Comparison of ENCODE assay signal across 30 mouse cellular contexts in the genomic region with DNA sequence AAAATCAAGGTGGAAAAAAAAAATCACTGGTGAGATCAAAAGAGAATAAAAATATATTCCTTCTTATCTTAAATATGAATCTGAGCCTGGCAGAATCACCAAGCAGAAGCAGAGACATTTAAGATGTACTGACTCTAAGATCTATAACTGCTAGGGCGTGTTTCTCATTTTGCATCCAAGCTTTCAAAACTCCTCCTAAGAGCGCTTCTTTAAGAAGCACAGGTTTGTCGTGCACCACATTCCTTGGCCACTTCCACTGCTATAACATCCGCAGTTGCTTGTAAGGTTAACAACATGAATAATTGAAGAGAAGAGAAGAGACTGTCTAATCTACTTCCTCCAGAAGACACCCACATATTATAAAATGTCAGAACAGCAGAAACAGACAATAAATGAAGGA.
DNase-seq lines count a peak whose midpoint lies in the region; ATAC-seq and TF ChIP-seq lines count a peak whose summit lies in the region.
"Had no signal": no experiment of that assay in that cellular context is flagged by ENCODE, and none has a peak within 500 bp of the region (broad histone marks: within the 10 kb centered on the region; RNA-seq: fewer than 3 reads in every experiment).

No protein-coding gene starts in this region.

- peak; percentile 95 for ATAC-seq in frontal cortex, adult (ENCODE audit: low TSS enrichment)
- ATAC-seq: activated CD4-positive, CD25-positive, alpha-beta regulatory T cell, adult 4 months; forebrain, embryonic 16.5 days; hindbrain, postnatal 0 days; inflammation-experienced regulatory T-cells, adult 6 months had no signal

- no peak for TF ChIP-seq CTCF in left cerebral cortex, adult 2 months (IDR thresholded peaks at IDR 0.05)

- no peak overlapping the region for H3K4me3 ChIP-seq in left cerebral cortex, adult 2 months
- H3K4me3 ChIP-seq: embryonic facial prominence, embryonic 10.5 days; embryonic facial prominence, embryonic 13.5 days; erythroblast, embryonic 14.5 days; forebrain, embryonic 12.5 days; heart, adult 2 months; heart, embryonic 10.5 days; heart, embryonic 13.5 days had no signal

- intact Hi-C loops in left cerebral cortex, adult 2 months (cut with DNase I): loop anchor here (2.0 kb wide), 1 partner anchor 66 kb away; no protein-coding TSS in a partner anchor

- H3K27ac ChIP-seq in left cerebral cortex, adult 2 months: no peak overlapping the region
- H3K27ac ChIP-seq: embryonic facial prominence, embryonic 10.5 days; embryonic facial prominence, embryonic 13.5 days; forebrain, embryonic 12.5 days; heart, adult 2 months; heart, embryonic 10.5 days; heart, embryonic 13.5 days; hindbrain, embryonic 14.5 days; hindbrain, postnatal 0 days had no signal

- no peak for DNase-seq in frontal cortex, postnatal 14 days (ENCODE audit: low spot score in 2 of 2)
- peak; percentile 4 for DNase-seq in left cerebral cortex, adult 11 months (ENCODE audit: low spot score)
- no peak for DNase-seq in left cerebral cortex, adult 2 months (ENCODE audit: extremely low spot score in 1 of 2, low spot score in 2 of 2)
- DNase-seq in right cerebral cortex, adult 18-20 months: peak; percentile 30
- no peak for DNase-seq in right cerebral cortex, postnatal 14 days
- peak; percentile 80 for DNase-seq in brain, adult 2 months (ENCODE audit: low read depth, low spot score)
- no peak for DNase-seq in adrenal gland, postnatal 10 days
- DNase-seq: adrenal gland, adult 8-10 months; adrenal gland, postnatal 36 days; cerebellum, adult 11 months; cerebellum, adult 2 months; cerebellum, adult 9-11 months; cerebellum, postnatal 25 days; gastrocnemius, postnatal 10 days; gastrocnemius, postnatal 36 days; heart, adult 2 months; heart, postnatal 14 days; heart, postnatal 4 days had no signal

Comparison
In these comparisons a context has a peak if more than half of its experiments do, and no peak if none do; other contexts are left out.
1. DNase-seq: peak in left cerebral cortex, adult 11 months (single experiment), right cerebral cortex, adult 18-20 months (single experiment) and brain, adult 2 months (single experiment); none in frontal cortex, postnatal 14 days (0 of 2), left cerebral cortex, adult 2 months (0 of 2), right cerebral cortex, postnatal 14 days (single experiment) and adrenal gland, postnatal 10 days (single experiment).